Mouse (Mus musculus): ENCODE measurements around the gene Gja1.
"Not testable (repeated sequence)": the region's sequence is repeated elsewhere in the genome, so short reads cannot be mapped to it uniquely, and the experiment has no call there.

- not testable (repeated sequence) for TF ChIP-seq CTCF (IDR thresholded peaks at IDR 0.05; ENCODE audit: control insufficient read depth, insufficient read depth, insufficient read length); USF1 (IDR thresholded peaks at IDR 0.05; ENCODE audit: low read depth); FOSL1 (IDR thresholded peaks at IDR 0.05; ENCODE audit: insufficient read depth, low read length, poor library complexity, severe bottlenecking)
These were observed 24.3 kb downstream of the Gja1 start for GRCm38 (mm10) chr10:56401396-56401795.
